Mouse (Mus musculus): ENCODE measurements around the gene Apoa2. TPM values are rescaled to one million over a fixed set of nuclear protein-coding genes. Genes with fewer than 3 reads are reported as not detected.

The Apoa2 gene
- polyA plus RNA-seq, 1 experiment: 8.0 TPM

DNA sequence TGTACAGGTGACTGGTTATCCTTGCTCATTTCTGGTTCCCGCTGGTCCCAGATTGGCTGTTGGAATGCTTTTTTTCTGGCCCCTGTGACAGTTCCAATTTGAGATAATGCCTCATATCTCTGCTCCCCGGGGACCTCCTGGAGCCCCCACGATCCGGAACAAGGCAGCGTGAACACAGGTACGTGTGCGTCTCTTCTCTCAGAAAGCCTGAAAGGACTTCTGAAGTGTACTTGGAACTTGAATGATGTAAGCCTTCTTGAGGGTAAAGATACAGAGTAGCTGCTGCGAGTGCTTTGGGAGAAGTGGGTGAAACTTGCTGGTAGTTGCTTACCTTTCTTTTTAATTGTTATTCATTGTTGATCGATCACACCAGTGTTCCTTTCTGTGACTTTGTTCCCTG, 46.3 kb downstream of the Apoa2 start:
- peak overlapping the region; percentile 94 for H3K4me3 ChIP-seq (ENCODE audit: control insufficient read depth, low read depth, low read length)
- TF ChIP-seq CTCF (IDR thresholded peaks at IDR 0.05; ENCODE audit: control insufficient read depth, insufficient read depth, insufficient replicate concordance, low read depth, low read length) (no peak), POLR2A (IDR thresholded peaks at IDR 0.05; ENCODE audit: control insufficient read depth, low read depth, low read length) (no peak)
- H3K36me3 ChIP-seq (ENCODE audit: control insufficient read depth, insufficient read depth, low read length): peaks cover 2% of the 10 kb centered on the region
- H3K4me1 ChIP-seq (ENCODE audit: control insufficient read depth, insufficient read depth, low read length): peaks cover 9% of the 10 kb centered on the region
- no peaks in the 10 kb centered on the region for H3K27me3 ChIP-seq (ENCODE audit: control insufficient read depth, insufficient read depth, low read length)
- no peak overlapping the region; the same call in 1 of the 2 replicates for H3K27ac ChIP-seq (ENCODE audit: control insufficient read depth, insufficient read depth, low read depth, low read length)

- Histone ChIP-seq H3K27me3 (ENCODE audit: control insufficient read depth, insufficient read depth, low read length) (no peaks in the 10 kb centered on the region), H3K4me3 (ENCODE audit: control insufficient read depth, low read depth, low read length) (no peak overlapping the region), H3K27ac (ENCODE audit: control insufficient read depth, insufficient read depth, low read depth, low read length) (no peak overlapping the region), H3K36me3 (ENCODE audit: control insufficient read depth, insufficient read depth, low read length) (peaks cover 2% of the 10 kb centered on the region), H3K4me1 (ENCODE audit: control insufficient read depth, insufficient read depth, low read length) (peaks cover 9% of the 10 kb centered on the region)
- TF ChIP-seq CTCF (IDR thresholded peaks at IDR 0.05; ENCODE audit: control insufficient read depth, insufficient read depth, insufficient replicate concordance, low read depth, low read length) (no peak), POLR2A (IDR thresholded peaks at IDR 0.05; ENCODE audit: control insufficient read depth, low read depth, low read length) (no peak)
These were observed 46.8 kb downstream of the Apoa2 start for GRCm38 (mm10) chr1:171271622-171272021.

DNA sequence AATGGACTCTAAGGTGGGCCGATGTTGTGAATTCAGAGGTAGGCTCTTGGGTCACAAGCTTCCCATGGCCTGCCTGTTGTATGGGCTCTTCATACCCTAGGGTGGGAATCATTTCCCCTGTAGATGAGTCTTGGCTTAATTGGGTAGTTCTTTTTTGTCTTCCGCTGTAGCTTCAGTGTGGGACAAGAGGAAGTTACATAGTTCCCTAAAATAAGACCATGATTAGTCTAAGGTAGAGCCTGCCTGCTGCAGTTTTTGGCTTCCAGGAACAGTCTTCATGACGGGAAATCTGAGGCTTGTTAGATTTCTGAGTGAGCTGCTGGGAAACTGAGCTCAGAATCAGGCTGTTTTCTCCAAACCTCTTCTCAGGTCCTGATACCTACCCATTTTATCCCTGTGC, 47.2 kb downstream of the Apoa2 start:
- Histone ChIP-seq H3K4me3 (ENCODE audit: control insufficient read depth, low read depth, low read length) (no peak overlapping the region), H3K27ac (ENCODE audit: control insufficient read depth, insufficient read depth, low read depth, low read length) (no peak overlapping the region), H3K27me3 (ENCODE audit: control insufficient read depth, insufficient read depth, low read length) (no peaks in the 10 kb centered on the region), H3K4me1 (ENCODE audit: control insufficient read depth, insufficient read depth, low read length) (peaks cover 9% of the 10 kb centered on the region), H3K36me3 (ENCODE audit: control insufficient read depth, insufficient read depth, low read length) (peaks cover 2% of the 10 kb centered on the region)
- TF ChIP-seq POLR2A (IDR thresholded peaks at IDR 0.05; ENCODE audit: control insufficient read depth, low read depth, low read length) (no peak), CTCF (IDR thresholded peaks at IDR 0.05; ENCODE audit: control insufficient read depth, insufficient read depth, insufficient replicate concordance, low read depth, low read length) (no peak)

DNA sequence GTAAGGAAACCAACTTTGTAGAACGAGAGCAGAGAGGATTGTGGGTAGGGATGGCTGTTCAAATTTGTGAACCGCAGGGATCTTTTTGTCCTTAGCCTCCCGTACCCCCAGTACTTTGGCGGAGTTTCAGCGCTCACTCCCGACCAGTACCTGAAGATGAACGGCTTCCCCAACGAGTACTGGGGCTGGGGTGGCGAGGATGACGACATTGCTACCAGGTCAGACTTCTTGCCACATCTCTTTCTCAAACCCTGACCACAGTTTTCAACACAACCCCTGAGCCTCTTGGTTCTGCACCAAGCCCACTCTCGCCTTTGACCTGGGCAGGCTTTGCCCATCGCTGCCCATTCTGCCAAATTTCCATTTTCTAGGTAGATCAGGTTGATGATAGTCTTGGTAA, 49.3 kb downstream of the Apoa2 start:
- H3K4me3 ChIP-seq (ENCODE audit: control insufficient read depth, low read depth, low read length): no peak overlapping the region
- H3K27ac ChIP-seq (ENCODE audit: control insufficient read depth, insufficient read depth, low read depth, low read length): no peak overlapping the region
- H3K27me3 ChIP-seq (ENCODE audit: control insufficient read depth, insufficient read depth, low read length): no peaks in the 10 kb centered on the region
- H3K36me3 ChIP-seq (ENCODE audit: control insufficient read depth, insufficient read depth, low read length): peaks cover 2% of the 10 kb centered on the region
- peaks cover 9% of the 10 kb centered on the region for H3K4me1 ChIP-seq (ENCODE audit: control insufficient read depth, insufficient read depth, low read length)
- no peak for TF ChIP-seq CTCF (IDR thresholded peaks at IDR 0.05; ENCODE audit: control insufficient read depth, insufficient read depth, insufficient replicate concordance, low read depth, low read length)
- no peak for TF ChIP-seq POLR2A (IDR thresholded peaks at IDR 0.05; ENCODE audit: control insufficient read depth, low read depth, low read length)

GRCm38 (mm10) chr1:171275144-171275734, 50.4 kb downstream of the Apoa2 start:
- peaks cover 2% of the 10 kb centered on the region for H3K36me3 ChIP-seq (ENCODE audit: control insufficient read depth, insufficient read depth, low read length)
- no peak for TF ChIP-seq POLR2A (IDR thresholded peaks at IDR 0.05; ENCODE audit: control insufficient read depth, low read depth, low read length)
- TF ChIP-seq CTCF (IDR thresholded peaks at IDR 0.05; ENCODE audit: control insufficient read depth, insufficient read depth, insufficient replicate concordance, low read depth, low read length): no peak

More at GRCm38 (mm10) chr1:171275144-171275734, 50.4 kb downstream of the Apoa2 start:
- Histone ChIP-seq H3K4me1 (ENCODE audit: control insufficient read depth, insufficient read depth, low read length) (peaks cover 12% of the 10 kb centered on the region), H3K27me3 (ENCODE audit: control insufficient read depth, insufficient read depth, low read length) (no peaks in the 10 kb centered on the region), H3K4me3 (ENCODE audit: control insufficient read depth, low read depth, low read length) (no peak overlapping the region), H3K27ac (ENCODE audit: control insufficient read depth, insufficient read depth, low read depth, low read length) (no peak overlapping the region)

Other genes starting within 250 kb of the Apoa2 start
- gene Fcgr2b, start 248.5 kb upstream of the Apoa2 start, polyA plus RNA-seq (2012; rRNA removed): 5.6 and 5.9 TPM in 2 replicates
- not detected in 2 replicates for gene Fcgr4, start 206.1 kb upstream of the Apoa2 start, polyA plus RNA-seq (2012; rRNA removed)
- 30.9 and 52.1 TPM in 2 replicates for gene Fcgr3, start 160.1 kb upstream of the Apoa2 start, polyA plus RNA-seq (2012; rRNA removed)
- gene Cfap126, start 111.1 kb upstream of the Apoa2 start, polyA plus RNA-seq (2012; rRNA removed): 309 and 314 TPM in 2 replicates
- gene Sdhc, start 74.5 kb upstream of the Apoa2 start, polyA plus RNA-seq (2012; rRNA removed): 85.3 and 105 TPM in 2 replicates
- gene Mpz, start 74.3 kb upstream of the Apoa2 start, polyA plus RNA-seq (2012; rRNA removed): 2.8 and 3.0 TPM in 2 replicates
- gene Pcp4l1, start 28.8 kb upstream of the Apoa2 start, polyA plus RNA-seq (2012; rRNA removed): 2.9 and 4.6 TPM in 2 replicates
- 0.04 and 0.16 TPM in 2 replicates for gene Nr1i3, start 11.1 kb upstream of the Apoa2 start, polyA plus RNA-seq (2012; rRNA removed)
- 4.5 and 6.5 TPM in 2 replicates for gene Tomm40l, start 2.5 kb upstream of the Apoa2 start, polyA plus RNA-seq (2012; rRNA removed)
- gene Fcer1g, start 9.3 kb downstream of the Apoa2 start, polyA plus RNA-seq (2012; rRNA removed): 5.8 and 8.2 TPM in 2 replicates
- gene Adamts4, start 25.4 kb downstream of the Apoa2 start, polyA plus RNA-seq (2012; rRNA removed): 0.52 and 1.0 TPM in 2 replicates
- 86.0 and 91.4 TPM in 2 replicates for gene Ndufs2, start 26.3 kb downstream of the Apoa2 start, polyA plus RNA-seq (2012; rRNA removed)
- 25.0 and 32.3 TPM in 2 replicates for gene B4galt3, start 45.3 kb downstream of the Apoa2 start, polyA plus RNA-seq (2012; rRNA removed)
- 7.1 and 8.7 TPM in 2 replicates for gene Ppox, start 56.1 kb downstream of the Apoa2 start, polyA plus RNA-seq (2012; rRNA removed)
- 38.4 and 38.7 TPM in 2 replicates for gene Usp21, start 62.9 kb downstream of the Apoa2 start, polyA plus RNA-seq (2012; rRNA removed)
- 19.1 and 20.0 TPM in 2 replicates for gene Ufc1, start 70.0 kb downstream of the Apoa2 start, polyA plus RNA-seq (2012; rRNA removed)
- gene Dedd, start 104.1 kb downstream of the Apoa2 start, polyA plus RNA-seq (2012; rRNA removed): 158 and 176 TPM in 2 replicates
- gene Nit1, start 120.6 kb downstream of the Apoa2 start, polyA plus RNA-seq (2012; rRNA removed): 74.2 and 82.8 TPM in 2 replicates
- 23.9 and 25.8 TPM in 2 replicates for gene Pfdn2, start 120.6 kb downstream of the Apoa2 start, polyA plus RNA-seq (2012; rRNA removed)
- 10.6 and 10.9 TPM in 2 replicates for gene Klhdc9, start 135.7 kb downstream of the Apoa2 start, polyA plus RNA-seq (2012; rRNA removed)
- 6.5 and 8.5 TPM in 2 replicates for gene Nectin4, start 145.0 kb downstream of the Apoa2 start, polyA plus RNA-seq (2012; rRNA removed)
- 8.0 and 11.5 TPM in 2 replicates for gene Arhgap30, start 163.9 kb downstream of the Apoa2 start, polyA plus RNA-seq (2012; rRNA removed)
- gene Usf1, start 186.3 kb downstream of the Apoa2 start, polyA plus RNA-seq (2012; rRNA removed): 24.4 and 28.8 TPM in 2 replicates
- 0.82 and 1.4 TPM in 2 replicates for gene Tstd1, start 193.8 kb downstream of the Apoa2 start, polyA plus RNA-seq (2012; rRNA removed)
- gene F11r, start 212.5 kb downstream of the Apoa2 start, polyA plus RNA-seq (2012; rRNA removed): 20.2 and 28.6 TPM in 2 replicates